Mouse (Mus musculus): ENCODE measurements around the gene Satb1. TPM values are rescaled to one million over a fixed set of nuclear protein-coding genes. Genes with fewer than 3 reads are reported as not detected.
A peak's percentile ranks its signal among the peaks of the same experiment; 100 is the strongest.

Satb1 gene
- polyA plus RNA-seq, 2 experiments from 2014 or later: 49.5 to 77.2 TPM

DNA sequence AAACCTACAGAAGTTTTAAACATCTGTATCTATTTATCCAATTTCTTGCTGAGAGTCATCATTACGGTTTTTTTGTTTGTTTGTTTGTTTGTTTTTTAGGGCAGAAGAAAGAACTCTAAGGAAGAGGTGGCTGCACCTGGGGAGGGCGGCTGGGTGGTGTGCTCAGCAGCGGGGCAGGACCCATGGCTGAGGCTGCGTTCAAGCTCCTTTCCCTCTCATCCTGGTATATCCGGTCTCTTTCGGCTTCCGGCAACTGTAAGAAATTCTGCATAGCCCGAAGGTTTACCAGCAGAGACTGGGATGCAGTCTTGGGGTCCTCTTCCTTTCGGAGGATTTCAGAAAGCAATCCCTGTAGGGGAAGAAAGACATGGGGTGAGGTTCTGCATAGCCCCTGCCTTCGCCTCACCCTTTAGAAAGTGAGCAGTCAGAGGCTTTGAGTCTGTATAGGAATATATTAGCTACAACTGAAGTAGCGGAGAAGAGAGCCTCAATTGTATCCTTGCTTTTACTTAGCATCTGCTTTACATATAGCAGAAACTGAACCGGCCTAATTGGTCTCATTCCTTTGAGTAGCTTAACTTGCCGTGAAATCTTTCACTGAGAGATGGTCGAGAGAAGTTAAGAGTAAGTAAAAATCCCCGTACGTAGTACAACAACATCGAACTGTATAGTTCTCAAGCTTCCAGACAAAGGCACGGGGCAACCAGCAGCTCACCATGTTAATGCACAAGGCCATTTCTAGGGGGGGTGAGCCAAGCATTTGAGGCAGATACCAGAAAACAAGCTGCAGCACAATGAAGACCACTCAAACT lies 57.8 kb downstream of the Satb1 start:
- ATAC-seq: no peak

- ATAC-seq: peak; percentile 48
Measured at GRCm38 (mm10) chr17:51763600-51763999, 69.5 kb downstream of the Satb1 start.

- ATAC-seq: peak; percentile 80
Measured at GRCm38 (mm10) chr17:51762503-51762902, 70.6 kb downstream of the Satb1 start.

GRCm38 (mm10) chr17:51760997-51761655 lies 72.0 kb downstream of the Satb1 start:
- no peak for ATAC-seq

DNA sequence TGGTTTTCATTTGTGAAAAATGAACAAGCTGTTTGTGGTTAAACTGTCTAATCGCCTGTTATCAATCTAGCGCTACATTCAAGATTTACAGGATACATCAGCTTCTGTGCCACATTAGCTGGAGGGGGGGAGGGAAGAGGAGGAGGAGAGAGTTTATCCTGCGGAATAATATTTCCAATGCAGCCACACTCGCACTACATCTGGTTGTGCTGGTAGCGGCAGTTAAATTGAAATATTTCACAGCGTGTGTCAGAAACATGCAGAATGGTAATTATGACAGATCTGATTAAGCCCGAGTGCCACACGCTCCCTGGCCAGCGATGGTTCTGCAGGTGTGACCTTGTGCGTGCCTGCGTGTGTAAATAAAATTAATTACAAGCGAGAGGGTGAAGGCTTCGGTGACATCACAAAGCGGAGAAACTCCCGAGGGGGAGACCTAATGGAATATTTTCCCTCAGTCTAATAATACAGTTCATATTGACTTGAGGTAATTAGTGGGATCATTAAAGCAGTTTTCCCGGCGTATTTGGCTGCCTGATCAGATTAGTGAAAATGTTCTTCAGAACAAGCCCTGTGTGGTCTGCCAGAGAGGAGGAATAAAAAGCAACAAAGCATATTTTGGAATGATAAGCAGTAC lies 72.7 kb downstream of the Satb1 start:
- no peak for ATAC-seq

- ATAC-seq: no peak
Measured at GRCm38 (mm10) chr17:51759509-51759908, 73.6 kb downstream of the Satb1 start.

DNA sequence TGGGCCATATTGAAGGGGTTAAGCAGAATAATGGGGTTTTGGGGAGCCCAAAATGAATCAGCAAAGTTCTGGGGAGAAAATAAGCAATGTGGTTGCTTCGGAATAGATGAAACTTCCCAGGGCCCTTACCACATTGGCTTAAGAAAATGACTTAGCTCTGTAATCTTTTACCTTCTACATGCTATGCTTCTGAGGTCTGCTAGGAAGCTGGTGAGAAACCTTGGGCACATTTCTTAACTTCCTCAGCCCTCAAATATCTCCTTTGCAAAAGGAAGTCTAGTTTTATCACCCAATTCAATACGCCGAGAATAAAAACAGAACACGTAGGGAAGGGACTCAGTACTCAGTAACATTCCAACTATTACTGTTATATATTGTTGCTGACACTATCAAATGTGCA lies 80.9 kb downstream of the Satb1 start:
- ATAC-seq: no peak

GRCm38 (mm10) chr17:51747204-51747603 lies 85.9 kb downstream of the Satb1 start:
- ATAC-seq: no peak

DNA sequence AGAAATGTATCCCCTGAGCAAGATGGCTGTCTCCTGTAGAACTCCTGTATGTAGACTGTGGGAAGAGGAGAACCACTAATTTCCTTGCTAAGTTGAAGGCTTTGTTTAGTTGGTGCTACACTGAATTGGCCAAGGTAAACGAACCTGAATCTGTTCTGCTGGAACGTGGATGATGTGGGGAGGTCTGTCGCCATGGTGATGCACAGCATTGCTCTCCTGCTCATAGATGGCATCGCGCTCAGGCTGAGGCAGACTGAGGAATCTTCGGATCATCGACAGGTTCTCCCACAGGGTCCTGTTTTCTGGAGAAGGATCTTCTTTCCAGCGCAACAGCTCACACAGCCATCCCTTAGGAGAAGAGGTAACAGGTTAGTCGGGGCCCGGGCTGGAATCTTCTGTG lies 90.6 kb downstream of the Satb1 start:
- ATAC-seq: no peak

- no peak for ATAC-seq
Measured at GRCm38 (mm10) chr17:51741126-51741525, 92.0 kb downstream of the Satb1 start.

DNA sequence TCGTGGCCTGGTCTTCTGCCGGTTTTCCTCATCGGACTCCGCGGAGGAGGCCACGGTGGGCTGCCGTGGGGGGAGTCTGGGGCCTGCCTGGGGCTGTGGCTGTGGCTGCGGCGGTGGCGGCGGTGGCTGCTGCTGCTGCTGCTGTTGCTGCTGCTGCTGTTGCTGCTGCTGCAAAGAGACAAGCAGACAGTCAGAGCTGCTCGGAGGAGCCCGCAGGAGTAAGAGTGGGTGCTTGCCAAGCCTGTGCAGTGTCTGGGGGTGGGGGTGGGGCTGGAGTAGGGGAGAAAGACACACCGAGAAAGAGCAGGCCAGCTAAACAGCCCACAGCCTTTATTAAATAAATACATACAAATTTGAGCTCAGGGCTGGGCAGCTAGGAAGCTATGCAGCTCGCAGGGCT lies 92.8 kb downstream of the Satb1 start:
- no peak for ATAC-seq

DNA sequence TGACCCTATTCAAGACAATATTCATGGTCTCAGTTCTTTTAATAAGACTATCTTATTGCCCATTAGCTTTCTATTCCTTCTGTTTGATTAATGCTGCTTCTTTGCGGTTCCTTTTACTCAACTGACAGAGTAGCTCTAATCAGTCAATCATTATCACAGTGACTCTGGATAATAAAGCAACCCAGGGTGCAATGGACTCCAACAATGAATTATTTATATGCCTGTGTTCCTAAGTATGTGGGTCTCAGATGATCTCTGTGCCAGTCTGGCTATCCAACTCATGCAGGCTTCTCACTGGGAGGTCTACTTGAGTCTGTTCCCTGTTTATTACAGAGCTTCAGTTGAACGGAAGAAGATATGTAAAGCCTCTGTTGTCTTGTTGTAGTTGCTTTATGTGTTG lies 108.6 kb downstream of the Satb1 start:
- ATAC-seq: no peak

DNA sequence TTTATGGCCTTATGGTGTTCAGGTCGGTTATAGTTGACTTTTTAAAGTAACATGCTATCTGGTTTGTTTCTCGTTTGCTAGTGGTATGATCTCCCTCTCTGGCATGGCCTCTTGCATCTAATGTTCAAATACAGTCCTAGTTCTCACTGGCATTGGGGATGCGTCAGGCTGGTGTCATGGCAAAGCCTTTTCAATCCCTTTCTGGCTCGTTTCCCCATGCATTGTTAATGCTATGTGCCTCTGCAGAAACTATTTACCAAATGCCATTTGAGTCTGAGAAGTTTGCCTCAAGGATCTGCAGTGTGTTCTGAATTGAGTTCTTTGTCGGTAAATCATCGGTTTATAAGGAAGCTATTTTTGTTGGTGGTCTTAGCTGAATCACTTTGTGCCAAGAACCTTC lies 137.4 kb downstream of the Satb1 start:
- no peak for ATAC-seq

DNA sequence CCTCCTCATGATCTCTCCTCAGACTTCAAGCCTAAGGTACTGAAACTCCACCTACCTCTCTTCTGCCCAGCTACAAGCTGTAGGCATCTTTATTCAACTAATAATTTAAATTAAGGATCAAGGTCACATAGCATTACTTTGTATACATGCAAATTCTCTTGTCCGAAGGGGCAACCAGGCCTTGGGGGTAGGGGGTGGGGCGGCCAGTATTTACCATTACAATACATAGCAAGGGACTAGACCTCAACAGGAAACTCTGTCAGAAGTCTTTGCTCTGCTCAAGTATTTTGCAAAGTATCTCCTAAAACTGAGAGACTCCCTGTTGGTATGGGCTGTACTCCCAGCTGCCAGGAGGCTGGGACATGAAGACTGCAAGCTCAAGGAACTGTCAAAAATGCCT lies 137.8 kb downstream of the Satb1 start:
- ATAC-seq: no peak

GRCm38 (mm10) chr17:51690526-51690925 lies 142.6 kb downstream of the Satb1 start:
- ATAC-seq: no peak

GRCm38 (mm10) chr17:51687226-51687625 lies 145.9 kb downstream of the Satb1 start:
- ATAC-seq: no peak
